Mouse (Mus musculus) megakaryocyte-erythroid progenitor cell, adult 5 weeks (primary cell): ENCODE measurements around the gene Tmem8b. TPM values are rescaled to one million over a fixed set of nuclear protein-coding genes. Genes with fewer than 3 reads are reported as not detected.

Experiments used
- polyA plus RNA-seq: library from polyadenylated mRNA; stranded (reverse); fragments of >175 nt; gene quantifications from 2 replicates; pipeline ENCODE4 v1.2.3, GENCODE M21; 2012

The Tmem8b gene
- polyA plus RNA-seq, result 4.2 and 6.7 TPM in 2 replicates

GRCm38 (mm10) chr4:43668782-43669427, at the start of gene Tmem8b, which contains the start of gene Fam221b:
Gene Tmem8b, plus strand, starts transcription at chr4:43668971.
Gene Fam221b, minus strand, starts transcription at chr4:43669145.

DNA sequence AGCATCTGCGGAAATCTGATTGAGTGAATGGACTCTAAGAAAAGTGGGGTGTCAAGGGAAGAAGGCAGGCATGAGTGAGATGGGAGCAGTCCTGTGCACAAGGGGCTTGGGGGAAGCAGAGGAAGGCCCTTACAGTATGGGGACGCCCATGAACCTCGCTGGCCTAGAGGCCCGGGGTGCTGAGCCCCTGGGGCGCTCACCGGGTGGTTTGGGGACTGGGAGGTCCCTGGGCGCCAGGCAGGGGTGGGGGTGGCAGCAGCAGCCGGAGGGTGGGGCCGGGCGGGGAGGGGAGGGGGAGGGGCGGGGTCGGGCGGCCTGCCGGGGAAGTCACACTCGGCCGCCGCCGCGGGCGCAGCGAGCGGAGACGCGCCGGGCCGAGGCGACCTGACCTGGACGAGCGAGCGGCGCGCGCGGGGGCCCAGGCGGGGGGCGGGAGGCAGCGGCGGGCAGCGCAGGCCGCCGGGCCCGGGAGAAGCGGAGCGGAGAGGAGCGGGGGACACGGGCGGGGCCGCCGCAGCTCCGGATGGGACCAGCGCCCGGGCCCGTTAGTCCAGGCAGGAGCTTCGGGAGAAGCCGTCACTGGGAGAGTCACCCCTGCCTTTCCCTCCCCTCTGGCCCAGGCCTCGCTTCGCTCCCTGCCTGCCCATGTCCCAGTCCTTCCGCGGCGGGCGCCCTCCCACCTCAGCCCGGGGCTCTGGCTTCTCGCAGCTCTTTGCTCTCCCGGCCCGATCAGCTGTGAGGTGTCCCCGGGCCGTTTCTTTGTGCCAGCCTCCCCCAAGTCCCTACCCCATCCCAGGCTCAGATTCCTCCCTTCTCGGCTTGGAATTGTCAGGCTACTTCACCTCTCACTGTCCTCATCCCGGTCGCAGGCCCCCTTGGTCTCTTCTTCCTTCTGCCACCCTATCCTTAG, 37.5 kb upstream of the Tmem8b start, which contains the start of gene Npr2:
TSS of gene Npr2 (plus strand) at position 890 of the 910 bp plus-strand sequence.

GRCm38 (mm10) chr4:43653161-43654015, 15.4 kb upstream of the Tmem8b start, which contains the start of gene Spag8:
Gene Spag8, minus strand, starts transcription at chr4:43653594.

DNA sequence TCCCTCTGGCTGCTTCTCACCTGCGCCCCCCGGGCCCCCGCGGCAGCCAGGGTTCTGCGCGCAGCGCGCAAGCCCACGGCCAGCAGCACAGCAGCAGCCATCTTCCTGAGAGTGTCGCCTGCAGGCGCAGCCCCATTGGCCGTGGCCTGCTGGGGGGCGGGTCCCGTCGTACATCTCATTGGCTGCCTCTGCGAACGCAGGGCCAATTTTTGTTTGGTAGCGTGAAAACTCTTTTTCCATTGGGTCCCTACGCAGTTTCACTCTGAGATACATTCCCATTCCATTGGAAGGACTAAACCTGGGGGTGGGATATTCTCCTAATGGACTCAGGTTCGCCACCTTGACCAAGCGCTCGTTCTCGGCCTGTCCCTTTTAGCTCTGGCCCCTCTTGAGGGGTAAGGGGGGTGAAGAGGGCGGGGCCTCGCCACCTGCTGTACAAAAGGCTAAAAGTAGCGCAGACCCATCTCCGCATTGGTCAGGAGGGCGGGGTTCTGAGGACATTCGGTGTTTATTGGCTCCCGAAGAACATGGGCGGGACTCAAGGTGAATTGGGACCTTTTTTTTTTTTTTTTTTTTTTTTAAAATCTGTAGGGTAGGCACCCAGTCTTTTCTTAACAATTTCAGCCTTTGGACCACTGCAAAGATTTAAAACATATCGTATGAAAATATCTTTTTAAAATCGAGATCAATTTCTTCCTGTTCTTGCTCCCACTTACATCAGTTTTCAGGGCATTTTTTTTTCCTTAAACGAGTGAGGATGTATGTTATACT, 12.2 kb upstream of the Tmem8b start, which contains the start of gene Hint2:
TSS of gene Hint2 (minus strand) at position 128 of the 771 bp plus-strand sequence.

GRCm38 (mm10) chr4:43700707-43701106, 31.9 kb downstream of the Tmem8b start, which contains the start of gene Olfr70:
Gene Olfr70, minus strand, starts transcription at chr4:43700807.

GRCm38 (mm10) chr4:43709869-43710268, 41.1 kb downstream of the Tmem8b start, which contains the start of gene Olfr71:
Gene Olfr71, minus strand, starts transcription at chr4:43710255.

DNA sequence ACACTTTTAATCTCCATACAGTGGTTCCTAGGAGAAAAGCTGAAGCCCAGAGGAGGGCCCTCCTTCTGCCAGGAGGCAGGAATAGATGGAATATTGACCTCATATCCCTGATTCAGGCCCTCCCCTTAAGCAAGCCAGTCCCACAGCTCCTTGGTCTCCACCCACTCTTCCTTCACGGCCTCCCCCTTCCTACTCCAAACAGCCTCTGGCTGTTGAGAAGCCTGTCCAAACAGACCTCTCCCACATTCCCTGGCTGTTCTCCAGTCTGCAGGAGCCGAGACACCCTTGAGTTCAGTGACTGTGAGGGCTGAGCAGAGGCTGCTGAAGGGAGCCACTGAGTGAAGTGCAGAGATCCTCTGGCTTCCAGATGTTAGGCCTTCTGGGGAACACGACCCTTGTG, 58.2 kb downstream of the Tmem8b start, which contains the start of gene Hrct1:
TSS of gene Hrct1 (plus strand) at position 194 of the 400 bp plus-strand sequence.

DNA sequence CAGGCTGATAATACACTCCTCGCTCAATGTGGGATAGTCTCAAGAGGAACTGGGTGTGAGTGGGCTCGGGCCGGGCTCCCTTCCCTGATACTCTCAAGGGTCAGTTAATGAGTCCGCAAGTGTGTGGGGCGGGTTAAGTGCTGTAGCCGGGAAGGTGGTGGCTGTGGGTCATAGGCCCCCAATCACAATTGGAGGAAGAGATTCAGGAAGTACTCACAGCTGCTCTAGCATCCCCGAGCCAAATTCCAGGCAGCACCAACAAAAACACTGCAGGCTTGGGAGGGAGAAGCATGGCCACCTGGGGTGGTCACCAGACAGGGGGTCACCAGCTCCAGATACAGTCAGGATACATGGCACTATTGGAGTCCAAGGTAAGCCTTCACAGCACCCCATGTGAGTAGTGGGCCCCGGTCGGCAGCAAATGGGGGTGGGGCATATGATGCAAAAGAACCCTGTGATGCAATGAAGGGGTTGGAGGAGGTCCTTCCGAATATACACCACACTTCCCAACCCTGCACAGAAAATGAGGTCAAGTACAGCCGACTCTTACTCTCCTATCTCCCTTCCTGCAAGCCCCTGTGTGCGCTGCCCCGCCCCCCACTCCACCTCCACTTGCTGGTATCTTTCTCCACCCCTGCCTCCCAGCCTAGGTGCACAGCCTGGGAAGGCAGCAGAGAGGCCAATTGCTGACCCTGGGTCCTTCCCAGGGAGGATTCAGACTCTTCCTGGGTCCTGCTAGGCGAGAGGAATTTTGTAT, 61.2 kb downstream of the Tmem8b start, which contains the start of gene Spaar:
TSS of gene Spaar (plus strand) at position 241 of the 757 bp plus-strand sequence.

Other genes with a start within 250 kb of the Tmem8b start
- not detected in 2 replicates for gene Fam166b, start 239.8 kb upstream of the Tmem8b start, polyA plus RNA-seq
- gene Tesk1, start 227.0 kb upstream of the Tmem8b start, polyA plus RNA-seq, result 62.0 and 67.6 TPM in 2 replicates
- gene Cd72, start 214.3 kb upstream of the Tmem8b start, polyA plus RNA-seq, result 19.2 and 28.2 TPM in 2 replicates
- gene Sit1, start 185.2 kb upstream of the Tmem8b start, polyA plus RNA-seq, result 0.63 and 1.5 TPM in 2 replicates
- 89.2 and 116 TPM in 2 replicates for gene Ccdc107, start 176.1 kb upstream of the Tmem8b start, polyA plus RNA-seq
- gene Arhgef39, start 169.3 kb upstream of the Tmem8b start, polyA plus RNA-seq, result 24.6 and 38.5 TPM in 2 replicates
- gene Car9, start 162.0 kb upstream of the Tmem8b start, polyA plus RNA-seq, result 6.6 and 7.2 TPM in 2 replicates
- 4.0 and 10.1 TPM in 2 replicates for gene Tpm2, start 145.2 kb upstream of the Tmem8b start, polyA plus RNA-seq
- gene Creb3, start 106.6 kb upstream of the Tmem8b start, polyA plus RNA-seq, result 2.3 and 3.2 TPM in 2 replicates
- gene Tln1, start 106.3 kb upstream of the Tmem8b start, polyA plus RNA-seq, result 173 and 201 TPM in 2 replicates
- 59.2 and 71.3 TPM in 2 replicates for gene Rgp1, start 90.3 kb upstream of the Tmem8b start, polyA plus RNA-seq
- 11.5 and 13.7 TPM in 2 replicates for gene Gba2, start 90.1 kb upstream of the Tmem8b start, polyA plus RNA-seq
- gene Msmp, start 84.5 kb upstream of the Tmem8b start, polyA plus RNA-seq, result not detected in 2 replicates
- 2.0 and 2.3 TPM in 2 replicates for gene Npr2, start 37.0 kb upstream of the Tmem8b start, polyA plus RNA-seq
- 0.26 and 0.36 TPM in 2 replicates for gene Spag8, start 15.4 kb upstream of the Tmem8b start, polyA plus RNA-seq
- gene Hint2, start 12.5 kb upstream of the Tmem8b start, polyA plus RNA-seq, result 44.6 and 61.0 TPM in 2 replicates
- gene Fam221b, start 174 bp downstream of the Tmem8b start, polyA plus RNA-seq, result 0.07 and 0.22 TPM in 2 replicates
- gene Olfr70, start 31.8 kb downstream of the Tmem8b start, polyA plus RNA-seq, result not detected in 2 replicates
- not detected in 2 replicates for gene Olfr71, start 41.3 kb downstream of the Tmem8b start, polyA plus RNA-seq
- gene Hrct1, start 58.2 kb downstream of the Tmem8b start, polyA plus RNA-seq, result not detected in 2 replicates
- gene Spaar, start 61.1 kb downstream of the Tmem8b start, polyA plus RNA-seq, result 0.03 TPM in 1 of 2 replicates, not detected in the other
- gene Olfr159, start 102.0 kb downstream of the Tmem8b start, polyA plus RNA-seq, result not detected in 2 replicates
- gene Olfr156, start 154.9 kb downstream of the Tmem8b start, polyA plus RNA-seq, result not detected in 2 replicates
- not detected in 2 replicates for gene Olfr157, start 171.2 kb downstream of the Tmem8b start, polyA plus RNA-seq
- gene Olfr155, start 182.6 kb downstream of the Tmem8b start, polyA plus RNA-seq, result not detected in 2 replicates
- 0.53 and 1.00 TPM in 2 replicates for gene Reck, start 206.6 kb downstream of the Tmem8b start, polyA plus RNA-seq